7 mouse cellular contexts compared by ENCODE assay signal in genomic region chr14:48888954-48889353, GRCm38 (mm10).
DNase-seq lines count a peak whose midpoint lies in the region; ATAC-seq lines count a peak whose summit lies in the region.

No protein-coding gene starts in this region.

- no peak overlapping the region for H3K9ac ChIP-seq in lung, embryonic 15.5 days
- no peak overlapping the region for H3K9ac ChIP-seq in forebrain, embryonic 11.5 days (ENCODE audit: low read length)

- no peak for DNase-seq in lung, adult 18-20 months
- peak; percentile 72 for DNase-seq in forebrain, embryonic 11.5 days (ENCODE audit: low spot score)
- DNase-seq in kidney, postnatal 36 days, result peak; percentile 24 to 63
- peak; percentile 68 for DNase-seq in retina, embryonic 14.5 days (ENCODE audit: low spot score)
- DNase-seq in adipocyte (ENCODE audit: low spot score), result no peak
- no peak for DNase-seq in lung, postnatal 25 days (ENCODE audit: low spot score)

- H3K4me3 ChIP-seq in lung, embryonic 15.5 days, result no peak overlapping the region
- H3K4me3 ChIP-seq in forebrain, embryonic 11.5 days (ENCODE audit: low read depth, low read length), result no peak overlapping the region

- no peaks in the 10 kb centered on the region for H3K36me3 ChIP-seq in lung, embryonic 15.5 days
- H3K36me3 ChIP-seq in forebrain, embryonic 11.5 days (ENCODE audit: control insufficient read depth, insufficient read depth, low read length), result no peaks in the 10 kb centered on the region

- no peak for ATAC-seq in lung, embryonic 15.5 days (ENCODE audit: borderline replicate concordance, extremely low read depth, low FRiP score, low TSS enrichment)
- peak; percentile 79; the same call in 1 of the 2 replicates for ATAC-seq in forebrain, embryonic 11.5 days (replicated peaks; ENCODE audit: low FRiP score)

- no peaks in the 10 kb centered on the region for H3K4me1 ChIP-seq in lung, embryonic 15.5 days
- peaks cover 1% of the 10 kb centered on the region; the same call in 1 of the 2 replicates for H3K4me1 ChIP-seq in forebrain, embryonic 11.5 days (replicated peaks; ENCODE audit: control insufficient read depth, insufficient read depth, low read length)

- 6% methylated on average over 13 of the region's 13 CpGs for WGBS in lung, embryonic 15.5 days
- 3% methylated on average over 13 of the region's 13 CpGs for WGBS in forebrain, embryonic 11.5 days

- 0 out of 2 replicates have a peak overlapping the region, but pooled peaks have one; percentile 26 for H3K4me2 ChIP-seq in lung, embryonic 15.5 days
- H3K4me2 ChIP-seq in forebrain, embryonic 11.5 days (ENCODE audit: low read depth, low read length, severe bottlenecking), result peak overlapping the region; percentile 37; the same call in 1 of the 2 replicates

- no peaks in the 10 kb centered on the region for H3K9me3 ChIP-seq in lung, embryonic 15.5 days
- no peaks in the 10 kb centered on the region for H3K9me3 ChIP-seq in forebrain, embryonic 11.5 days (ENCODE audit: control insufficient read depth, low read length)

- H3K27ac ChIP-seq in lung, embryonic 15.5 days, result no peak overlapping the region
- H3K27ac ChIP-seq in forebrain, embryonic 11.5 days (ENCODE audit: low read depth, low read length), result no peak overlapping the region

- peaks cover 12% of the 10 kb centered on the region for H3K27me3 ChIP-seq in lung, embryonic 15.5 days
- H3K27me3 ChIP-seq in forebrain, embryonic 11.5 days (ENCODE audit: control insufficient read depth, insufficient read depth, low read length), result peaks cover 2% of the 10 kb centered on the region; the same call in 1 of the 2 replicates

Comparison
In these comparisons a context has a peak if more than half of its experiments do, and no peak if none do; other contexts are left out.
1. DNase-seq: peak in forebrain, embryonic 11.5 days (single experiment), kidney, postnatal 36 days (2 of 2) and retina, embryonic 14.5 days (single experiment); none in lung, adult 18-20 months (0 of 2), adipocyte (single experiment) and lung, postnatal 25 days (single experiment).